Mouse (Mus musculus) heart, embryonic 14.5 days (tissue): ENCODE results near the gene Nrap. TPM values are rescaled to one million over a fixed set of nuclear protein-coding genes. Genes with fewer than 3 reads are reported as not detected.

Source experiments
- ATAC-seq: fragments of 200-750 bp; cut with Nextera tagmentation; 2 replicates; pipeline ENCODE4 v1.8.0; 2017; ENCODE audit warnings: low read depth, moderate TSS enrichment; ENCODE audit not compliant: insufficient number of reproducible peaks, insufficient read depth, low FRiP score
- H3K27ac ChIP-seq, 2 experiments: fragments of 200-500 bp in 1 of 2; fragments of 300-500 bp in 1 of 2; sonication (generic) in 1 of 2; replicated peaks in 1 of 2; 2 replicates each; pipeline ENCODE4 v1.5.1; 2012 to 2014; ENCODE audit warnings: low read depth in 2 of 2, low read length in 2 of 2, control low read depth in 1 of 2, mild to moderate bottlenecking in 1 of 2, mixed read lengths in 1 of 2; ENCODE audit not compliant: control insufficient read depth in 1 of 2, insufficient read depth in 1 of 2
- H3K27me3 ChIP-seq: fragments of 300-500 bp; sonication (generic); 2 replicates; pipeline ENCODE4 v1.6.1; 2014; ENCODE audit warnings: mild to moderate bottlenecking, low read length, control low read depth; ENCODE audit not compliant: control insufficient read depth, insufficient read depth
- H3K36me3 ChIP-seq: fragments of 300-500 bp; sonication (generic); 2 replicates; pipeline ENCODE4 v1.6.1; 2014; ENCODE audit warnings: mild to moderate bottlenecking, control low read depth, low read length, mixed read lengths; ENCODE audit not compliant: control insufficient read depth, insufficient read depth
- H3K4me1 ChIP-seq, 2 experiments: fragments of 200-500 bp in 1 of 2; fragments of 300-500 bp in 1 of 2; sonication (generic) in 1 of 2; 2 replicates each; pipeline ENCODE4 v1.6.1; 2012 to 2014; ENCODE audit warnings: low read length in 2 of 2, control low read depth in 1 of 2, mixed read lengths in 1 of 2; ENCODE audit not compliant: control insufficient read depth in 2 of 2, insufficient read depth in 2 of 2
- H3K4me2 ChIP-seq: fragments of 300-500 bp; sonication (generic); 2 replicates; pipeline ENCODE4 v1.6.1; 2014; ENCODE audit warnings: mild to moderate bottlenecking, low read length
- H3K4me3 ChIP-seq, 2 experiments: fragments of 200-500 bp in 1 of 2; fragments of 300-500 bp in 1 of 2; sonication (generic) in 1 of 2; 2 replicates each; pipeline ENCODE4 v1.5.1; 2012 to 2014; ENCODE audit warnings: low read length in 2 of 2, mild to moderate bottlenecking in 2 of 2, control low read depth in 1 of 2, low read depth in 1 of 2, moderate library complexity in 1 of 2; ENCODE audit not compliant: control insufficient read depth in 1 of 2, insufficient read depth in 1 of 2
- H3K9ac ChIP-seq: fragments of 300-500 bp; sonication (generic); 2 replicates; pipeline ENCODE4 v1.6.1; 2014; ENCODE audit warnings: mild to moderate bottlenecking, low read length
- H3K9me3 ChIP-seq: fragments of 300-500 bp; sonication (generic); 2 replicates; pipeline ENCODE4 v1.6.1; 2016; ENCODE audit warnings: low read length, control low read depth; ENCODE audit not compliant: control insufficient read depth
- WGBS: fragments of 180-500 bp; shearing (Covaris S2); extraction: QIAGEN DNeasy Blood & Tissue Kit; methylation state at CpG from one replicate; pipeline ENCODE4 v1.1.7; 2014; 5-methylcytosine and 5-hydroxymethylcytosine counted together
- polyA plus RNA-seq: library from polyadenylated mRNA; unstranded; fragments of >200 nt; fragmentation: Nextera tagmentation; extraction: Ambion mirVana; gene quantifications from 2 replicates; pipeline ENCODE4 v1.2.1, GENCODE M21; 2014

The Nrap gene
- polyA plus RNA-seq, 1 experiment from 2014 or later: 35.6 TPM

DNA sequence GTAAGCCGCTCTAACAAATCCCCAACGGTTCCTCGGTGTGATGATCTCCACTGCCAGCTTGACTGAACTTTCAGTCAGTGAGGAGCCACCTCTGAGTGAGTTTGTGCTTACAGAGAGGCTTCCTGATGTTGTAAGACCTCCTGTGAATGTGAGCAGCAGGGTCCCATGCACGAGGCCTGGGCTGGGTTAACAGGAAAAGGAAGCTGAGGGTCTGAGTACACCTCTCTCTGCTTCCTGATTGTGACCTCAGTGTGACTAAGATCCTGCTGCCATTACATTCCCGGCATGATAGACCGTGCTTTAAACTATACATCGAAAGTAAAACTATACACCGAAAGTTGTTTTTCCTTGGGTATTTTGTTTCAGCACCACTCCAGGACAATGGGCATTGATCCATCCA, 117.8 kb downstream of the Nrap start:
- H3K9me3 ChIP-seq: no peaks in the 10 kb centered on the region
- no peaks in the 10 kb centered on the region for H3K27me3 ChIP-seq
- H3K9ac ChIP-seq: no peak overlapping the region
- no peak for ATAC-seq
- WGBS: 73% methylated on average over 8 of the region's 8 CpGs
- no peak overlapping the region for H3K4me3 ChIP-seq
- H3K4me2 ChIP-seq: no peak overlapping the region
- H3K36me3 ChIP-seq: no peaks in the 10 kb centered on the region
- no peak overlapping the region for H3K27ac ChIP-seq
- no peaks in the 10 kb centered on the region for H3K4me1 ChIP-seq

Other genes starting within 250 kb of the Nrap start
- gene Habp2, start 102.9 kb downstream of the Nrap start, polyA plus RNA-seq: 1.7 TPM in 2 replicates
- gene Casp7, start 7.1 kb upstream of the Nrap start, polyA plus RNA-seq: 28.6 and 32.3 TPM in 2 replicates
- gene Plekhs1, start 71.6 kb upstream of the Nrap start, polyA plus RNA-seq: 0.08 TPM in 1 of 2 replicates, not detected in the other
- gene Dclre1a, start 158.2 kb upstream of the Nrap start, polyA plus RNA-seq: 12.4 and 15.8 TPM in 2 replicates
- 17.8 and 18.6 TPM in 2 replicates for gene Nhlrc2, start 158.2 kb upstream of the Nrap start, polyA plus RNA-seq